Mouse (Mus musculus) cortical plate, adult 2 months (tissue): ENCODE measurements around the gene Rab3gap2.

Experiments
- CTCF ChIP-seq: fragments of 200-500 bp; IDR thresholded peaks from 2 replicates; pipeline ENCODE4 v1.5.1; 2011; ENCODE audit warnings: mild to moderate bottlenecking, control low read depth, low read length; ENCODE audit not compliant: insufficient read depth; ENCODE audit errors: extremely low read depth
- POLR2A ChIP-seq: fragments of 200-500 bp; IDR thresholded peaks from 2 replicates; pipeline ENCODE4 v1.6.1; 2011; ENCODE audit warnings: mild to moderate bottlenecking, low read length, control low read depth; ENCODE audit not compliant: insufficient read depth; ENCODE audit errors: extremely low read depth

DNA sequence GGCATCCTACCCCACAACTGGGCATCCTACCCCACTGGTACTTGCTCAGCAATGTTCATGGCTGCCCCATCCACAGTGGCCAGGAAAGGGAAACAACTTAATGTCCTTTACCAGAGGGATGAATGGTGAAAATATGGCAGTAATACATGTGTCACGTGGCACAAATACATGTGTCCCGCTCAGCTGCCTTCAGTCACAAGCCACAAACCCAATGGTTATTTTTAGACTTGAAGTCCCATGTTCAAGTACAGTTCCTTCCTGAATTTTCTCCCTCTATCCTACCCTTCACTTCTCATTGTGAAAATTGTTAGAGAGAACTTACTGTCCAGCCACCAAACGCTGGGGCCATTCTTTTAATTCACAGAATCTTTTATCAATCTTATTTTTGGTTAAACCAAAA is 7.6 kb upstream of the Rab3gap2 start:
- TF ChIP-seq CTCF (no peak), POLR2A (no peak)
